Mouse (Mus musculus): ENCODE data around the gene Il31.

Gene Il31

GRCm38 (mm10) chr5:123473817-123474216 is 15.5 kb downstream of the Il31 start:
- no peak for DNase-seq (ENCODE audit: low read depth, low spot score)

GRCm38 (mm10) chr5:123470784-123471400 is 18.4 kb downstream of the Il31 start:
- DNase-seq (ENCODE audit: low read depth, low spot score): no peak

- DNase-seq (ENCODE audit: low read depth, low spot score): no peak
Observed at GRCm38 (mm10) chr5:123464638-123465037, 24.7 kb downstream of the Il31 start.

GRCm38 (mm10) chr5:123461420-123461819 is 27.9 kb downstream of the Il31 start:
- DNase-seq (ENCODE audit: low read depth, low spot score): no peak

GRCm38 (mm10) chr5:123451886-123452285 is 37.4 kb downstream of the Il31 start:
- DNase-seq (ENCODE audit: low read depth, low spot score): no peak

GRCm38 (mm10) chr5:123444849-123445334 is 44.4 kb downstream of the Il31 start:
- no peak for DNase-seq (ENCODE audit: low read depth, low spot score)

GRCm38 (mm10) chr5:123444069-123444468 is 45.2 kb downstream of the Il31 start:
- DNase-seq (ENCODE audit: low read depth, low spot score): peak; percentile 85

- no peak for DNase-seq (ENCODE audit: low read depth, low spot score)
Observed at GRCm38 (mm10) chr5:123442283-123442682, 47.0 kb downstream of the Il31 start.

GRCm38 (mm10) chr5:123440664-123441063 is 48.6 kb downstream of the Il31 start:
- DNase-seq (ENCODE audit: low read depth, low spot score): no peak

- DNase-seq (ENCODE audit: low read depth, low spot score): peak; percentile 16
Observed at GRCm38 (mm10) chr5:123439941-123440340, 49.3 kb downstream of the Il31 start.

- no peak for DNase-seq (ENCODE audit: low read depth, low spot score)
Observed at GRCm38 (mm10) chr5:123439312-123439711, 50.0 kb downstream of the Il31 start.

GRCm38 (mm10) chr5:123438381-123438780 is 50.9 kb downstream of the Il31 start:
- DNase-seq (ENCODE audit: low read depth, low spot score): no peak

- peak; percentile 77 for DNase-seq (ENCODE audit: low read depth, low spot score)
Observed at GRCm38 (mm10) chr5:123436780-123437175, 52.5 kb downstream of the Il31 start.

GRCm38 (mm10) chr5:123436071-123436779 is 53.1 kb downstream of the Il31 start:
- peak; percentile 43 for DNase-seq (ENCODE audit: low read depth, low spot score)

- DNase-seq (ENCODE audit: low read depth, low spot score): no peak
Observed at GRCm38 (mm10) chr5:123432305-123432874, 56.9 kb downstream of the Il31 start.

- peak; percentile 37 for DNase-seq (ENCODE audit: low read depth, low spot score)
Observed at GRCm38 (mm10) chr5:123431524-123432304, 57.6 kb downstream of the Il31 start.
